Mouse (Mus musculus): ENCODE data around the gene Bard1.

Bard1 gene

DNA sequence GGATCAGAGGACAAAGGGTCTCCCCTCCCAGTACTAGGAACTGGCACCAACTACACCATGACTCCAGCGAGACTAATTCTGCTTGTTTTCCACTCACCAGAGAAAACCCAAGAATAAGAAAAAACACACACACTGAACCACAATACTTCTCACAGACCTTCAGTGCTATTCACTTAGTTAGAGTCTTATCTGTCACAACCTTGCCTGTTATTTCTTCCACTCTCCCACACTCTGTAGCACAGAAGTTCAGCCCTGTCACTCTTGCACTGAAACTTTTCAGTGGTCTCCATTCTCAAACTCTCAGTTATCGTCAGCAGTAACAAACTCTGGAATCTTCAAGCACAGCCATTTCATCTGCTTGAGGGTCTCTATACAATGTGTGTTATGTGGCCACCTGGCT, 50.2 kb downstream of the Bard1 start:
- DNase-seq (ENCODE audit: low spot score in 2 of 2) = no peak

DNA sequence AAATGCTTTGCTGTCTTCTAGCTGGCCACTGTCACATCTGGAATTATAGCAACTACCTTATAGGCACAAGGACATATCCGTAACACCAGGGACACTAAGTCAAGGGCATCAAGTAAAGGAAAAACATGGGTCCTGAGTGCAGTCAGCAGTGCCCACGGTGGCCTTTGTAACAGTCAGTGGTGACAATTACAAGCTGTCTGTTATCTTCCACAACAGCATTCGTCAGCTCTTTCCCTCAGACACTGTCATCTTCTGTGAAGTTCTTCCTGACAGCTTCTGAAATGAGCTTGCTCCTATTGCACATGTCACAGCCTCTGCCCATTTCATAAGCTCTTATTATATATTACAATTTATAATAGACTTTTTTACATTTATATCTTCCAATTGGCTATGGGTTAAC, 50.7 kb downstream of the Bard1 start:
- DNase-seq (ENCODE audit: low spot score in 2 of 2) = no peak

DNA sequence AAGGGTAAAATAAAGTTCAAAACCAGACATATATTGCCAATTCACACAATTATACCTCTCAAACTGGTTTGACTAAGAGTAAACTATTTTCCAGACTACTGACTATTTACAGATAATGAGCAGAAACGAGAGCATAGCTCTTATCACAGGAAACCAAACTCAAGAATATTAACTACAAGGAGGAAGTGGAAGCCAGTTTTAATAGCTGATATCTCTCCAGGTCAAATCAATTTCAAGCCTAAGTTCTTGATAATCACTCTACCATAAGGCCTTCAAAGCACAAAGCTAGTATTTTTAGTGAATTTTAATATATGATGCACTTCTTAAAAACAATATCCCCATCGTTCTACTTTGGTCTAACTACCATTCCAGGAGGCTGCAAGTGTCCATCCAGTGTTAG, 57.8 kb downstream of the Bard1 start:
- no peak for DNase-seq (ENCODE audit: low spot score in 2 of 2)

DNA sequence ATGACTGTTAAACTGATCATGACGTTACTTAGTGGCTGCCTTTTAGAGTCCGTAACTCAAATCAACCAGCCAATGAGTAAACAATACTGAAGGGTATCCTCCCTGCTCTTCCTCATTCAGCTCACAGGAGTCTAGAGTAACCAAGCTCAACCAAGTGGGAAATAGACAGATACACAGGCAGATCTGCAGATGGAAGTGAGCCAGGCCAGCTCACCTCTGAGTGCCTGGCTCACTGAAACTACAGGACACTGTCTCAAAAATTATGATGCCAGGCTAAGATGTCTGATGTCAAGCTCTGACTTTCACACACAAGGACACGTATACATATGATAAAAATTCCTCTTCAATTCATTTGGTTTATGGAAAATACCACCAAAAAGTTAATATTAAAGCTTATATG, 59.0 kb downstream of the Bard1 start:
- DNase-seq (ENCODE audit: low spot score in 2 of 2) = no peak

DNA sequence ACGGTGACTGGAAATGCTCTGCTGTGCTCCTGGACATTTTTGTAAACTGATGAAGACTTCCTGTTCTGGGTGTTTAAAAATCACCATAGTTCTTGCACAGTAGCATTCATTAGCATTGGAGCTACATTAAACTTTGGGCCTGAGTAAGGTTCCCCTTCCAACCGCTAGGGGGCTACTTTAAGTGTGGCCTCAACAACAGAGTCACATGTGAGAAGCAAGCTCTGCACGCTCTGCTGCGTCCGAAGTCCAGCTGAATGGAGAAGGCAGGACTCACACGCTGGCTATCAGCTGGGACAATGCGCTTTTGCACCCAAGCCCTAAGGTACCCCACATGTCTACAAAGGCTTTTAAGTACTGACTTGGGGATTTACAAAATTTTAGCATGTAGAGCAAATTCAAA, 65.9 kb downstream of the Bard1 start:
- no peak for DNase-seq (ENCODE audit: low spot score in 2 of 2)

DNA sequence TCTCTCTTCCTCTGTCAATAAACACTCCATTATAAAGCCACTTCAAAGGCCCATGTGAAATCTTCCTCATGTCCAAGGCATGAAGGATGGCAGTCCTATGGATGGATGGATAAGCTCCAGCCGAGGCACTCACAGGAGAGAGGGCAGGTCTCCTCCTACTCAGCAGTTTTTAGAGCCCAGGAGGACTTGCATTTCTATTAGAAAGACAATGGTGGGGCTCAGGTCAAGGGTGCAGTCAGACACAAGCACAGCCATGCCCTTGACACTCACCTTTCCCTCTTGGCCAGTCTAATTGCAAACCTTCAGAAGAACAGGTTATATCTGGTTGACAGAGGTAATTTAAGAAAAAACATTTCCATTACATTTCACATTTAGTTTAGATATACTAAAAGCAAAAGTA, 67.4 kb downstream of the Bard1 start:
- no peak for DNase-seq (ENCODE audit: low spot score in 2 of 2)

DNA sequence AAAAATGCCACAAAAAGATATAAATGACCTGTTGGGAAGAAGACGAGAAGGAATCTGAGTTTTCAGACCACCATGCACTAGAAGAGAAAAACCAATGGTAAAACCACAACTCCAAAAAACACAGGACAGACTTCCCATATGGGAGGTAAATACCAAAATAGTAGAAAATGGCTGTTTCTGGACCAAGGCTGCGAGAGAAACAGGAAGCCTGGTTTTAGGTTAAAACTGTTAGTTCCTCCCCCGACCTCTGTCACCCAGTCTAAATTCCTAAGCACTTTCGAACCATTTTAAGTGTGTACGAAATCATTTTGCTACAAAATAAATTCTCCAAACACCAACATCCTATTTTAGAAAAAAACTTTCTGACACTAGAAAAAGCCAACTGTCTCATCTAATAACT, 80.2 kb downstream of the Bard1 start:
- no peak for DNase-seq (ENCODE audit: low spot score in 2 of 2)

DNA sequence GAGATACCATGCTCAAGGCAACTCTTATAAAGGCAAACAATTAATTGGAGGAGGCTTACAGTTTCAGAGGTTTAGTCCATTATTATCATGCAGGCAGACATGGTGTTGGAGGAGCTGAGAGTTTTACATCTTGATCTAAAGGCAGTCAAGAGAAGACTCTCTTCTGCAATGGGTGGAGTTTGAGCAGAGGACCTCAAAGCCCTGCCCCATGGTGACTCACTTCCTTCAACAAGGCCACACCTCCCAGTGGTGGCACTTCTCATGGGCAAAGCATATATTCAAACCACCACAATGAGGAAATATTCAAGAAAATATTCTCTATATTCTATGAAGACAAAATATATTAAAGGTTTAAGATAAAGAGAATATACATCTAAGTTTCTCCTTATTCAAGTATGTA, 88.6 kb downstream of the Bard1 start:
- DNase-seq (ENCODE audit: low spot score in 2 of 2) = no peak

DNA sequence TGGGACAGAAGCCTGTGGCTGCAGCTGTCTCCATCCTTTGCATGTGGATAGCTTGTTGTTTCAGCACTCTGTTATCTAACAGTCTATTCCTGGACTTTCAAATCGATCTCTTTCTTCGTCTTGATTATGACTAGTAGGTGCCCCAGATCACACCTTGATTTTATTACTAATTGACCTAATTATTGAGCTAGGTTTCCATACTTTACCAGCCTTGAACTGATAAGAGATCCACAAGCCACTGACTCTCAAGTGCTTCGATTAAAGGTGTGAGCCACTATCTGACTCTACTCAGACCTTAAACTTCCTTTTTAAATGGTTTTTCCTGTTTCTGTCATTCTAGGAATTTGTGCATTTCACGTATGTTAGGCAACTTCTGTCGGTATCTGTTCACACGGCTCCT, 96.9 kb downstream of the Bard1 start:
- no peak for DNase-seq (ENCODE audit: low spot score in 2 of 2)

DNA sequence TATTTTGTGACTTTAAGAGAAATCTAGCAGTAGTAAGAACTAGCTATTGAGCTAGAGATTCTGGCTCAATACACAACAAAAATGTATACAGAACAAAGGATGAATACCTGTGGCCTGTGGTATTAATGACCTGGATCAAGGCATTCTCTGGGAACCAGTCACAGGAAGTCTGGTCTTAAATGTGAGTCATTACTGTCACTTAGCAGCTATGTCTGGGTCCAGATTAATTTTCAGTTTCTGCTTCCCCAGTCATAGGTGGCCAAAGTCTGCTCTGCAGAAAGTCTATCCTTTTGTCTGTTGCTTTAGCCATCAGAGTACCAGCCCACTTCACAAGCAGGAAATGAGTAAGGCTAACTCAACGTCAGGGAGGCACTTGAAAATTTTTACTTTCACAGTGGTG, 98.8 kb downstream of the Bard1 start:
- no peak for DNase-seq (ENCODE audit: low spot score in 2 of 2)

DNA sequence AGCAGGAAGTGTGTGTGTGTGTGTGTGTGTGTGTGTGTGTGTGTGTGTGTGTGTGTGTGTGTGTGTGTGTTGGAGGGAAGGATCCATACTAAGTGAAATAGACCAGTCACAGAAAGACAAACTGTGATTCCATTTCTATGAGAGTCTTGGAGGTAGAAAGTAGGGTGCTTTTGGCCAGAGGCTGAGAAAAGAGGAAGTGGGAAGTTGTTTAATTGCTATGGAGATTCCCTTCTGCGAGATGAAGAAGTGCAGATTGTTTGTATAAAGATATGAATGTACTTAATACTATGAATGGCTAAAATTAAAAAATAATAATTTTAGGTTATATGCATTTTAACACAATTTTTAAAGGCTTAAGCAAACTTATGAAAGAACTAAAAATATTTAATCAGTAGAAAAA, 99.2 kb downstream of the Bard1 start:
- no peak for DNase-seq (ENCODE audit: low spot score in 2 of 2)

DNA sequence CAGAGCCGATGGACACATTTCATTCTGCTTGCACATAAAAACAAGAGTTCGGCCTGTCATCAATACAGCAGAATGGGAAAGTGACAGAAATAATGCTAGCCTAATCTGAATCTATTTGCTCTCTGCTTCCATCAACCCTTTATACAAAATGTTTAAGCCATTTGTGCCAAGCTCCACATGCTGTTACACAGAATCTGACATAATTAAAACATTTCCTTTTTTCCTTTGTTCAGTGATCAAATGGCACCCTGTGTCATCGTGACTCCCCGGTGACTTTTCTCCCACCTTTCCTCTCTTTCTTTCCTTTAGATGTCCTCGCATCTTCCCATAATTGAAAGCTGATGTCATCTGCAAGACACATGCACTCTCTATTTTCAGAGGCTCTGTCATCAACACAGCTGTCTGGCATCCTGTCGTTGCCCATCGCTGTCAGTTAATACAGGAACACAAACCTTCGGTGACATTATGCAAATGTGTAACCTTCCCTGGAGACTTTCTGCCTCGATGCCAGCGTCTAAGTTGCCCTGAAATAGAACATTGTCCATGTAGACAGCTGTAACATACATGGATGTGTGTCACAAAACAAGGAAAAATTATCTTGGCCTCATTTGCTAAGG, 105.5 kb downstream of the Bard1 start:
- DNase-seq (ENCODE audit: low spot score in 2 of 2) = no peak

DNA sequence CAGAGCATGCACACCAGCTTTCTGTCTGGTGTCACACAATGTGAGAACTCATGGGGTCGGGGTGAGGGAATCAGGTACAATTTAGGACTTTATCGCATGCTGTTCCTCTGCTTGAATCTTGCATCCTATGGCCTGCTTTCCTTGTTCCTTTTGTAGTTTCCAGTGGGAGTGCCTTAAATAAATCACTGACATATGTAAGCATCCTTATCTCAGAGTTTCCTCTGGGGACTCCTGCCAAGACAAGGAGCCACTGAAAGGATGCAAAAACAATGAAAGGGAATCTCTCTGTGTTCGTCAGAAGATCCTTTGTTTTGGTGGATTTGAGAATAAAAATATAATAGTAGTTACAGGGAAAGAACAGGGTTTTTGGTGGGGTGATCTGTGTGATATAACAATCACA, 106.2 kb downstream of the Bard1 start:
- DNase-seq (ENCODE audit: low spot score in 2 of 2) = no peak
